Mouse (Mus musculus) lung, postnatal 10 days (tissue): Measurements from ENCODE around the gene Tnrc6c.

Experiments
- DNase-seq: peaks from one replicate; pipeline ENCODE4 v3.0.0; 2021

Gene Tnrc6c

DNA sequence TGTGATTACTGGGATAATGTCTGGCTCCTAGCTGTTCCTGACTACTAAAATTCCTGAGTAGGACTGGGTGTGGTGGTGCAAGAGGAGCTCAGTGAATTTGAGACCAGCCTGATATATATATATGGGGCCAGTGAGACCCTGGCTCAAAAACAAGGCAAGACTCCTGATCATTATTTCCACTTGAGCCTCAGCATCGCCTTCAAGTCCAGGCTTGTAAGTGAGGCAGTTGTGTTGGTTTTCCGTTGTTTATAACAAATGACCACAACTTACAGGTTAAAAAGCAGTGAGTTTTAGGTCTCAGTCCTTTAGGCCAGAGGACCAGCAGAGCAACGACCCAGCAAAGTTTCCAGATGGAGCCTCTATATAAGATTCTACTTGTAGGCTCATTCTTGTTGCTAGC lies 23.5 kb downstream of the Tnrc6c start:
- DNase-seq = no peak

DNA sequence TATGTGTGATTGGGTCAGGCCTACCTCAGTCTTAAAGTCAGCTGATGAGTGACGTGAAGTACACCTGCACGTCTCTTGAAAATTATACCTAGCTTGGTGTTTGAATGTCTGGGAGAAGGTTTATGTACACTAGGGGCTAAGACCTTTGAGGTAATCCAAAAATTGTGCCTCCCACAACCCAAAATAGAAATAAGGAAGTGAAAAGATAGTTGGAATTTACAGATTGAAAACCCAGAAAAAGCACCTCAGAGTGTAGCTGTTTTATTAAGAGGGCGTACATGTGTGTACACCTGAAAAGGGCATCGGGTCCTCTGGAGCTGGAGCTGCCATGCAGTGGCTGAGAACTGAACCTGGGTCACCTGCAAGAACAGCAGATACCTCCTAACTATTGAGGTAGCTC lies 24.1 kb downstream of the Tnrc6c start:
- DNase-seq = no peak

DNA sequence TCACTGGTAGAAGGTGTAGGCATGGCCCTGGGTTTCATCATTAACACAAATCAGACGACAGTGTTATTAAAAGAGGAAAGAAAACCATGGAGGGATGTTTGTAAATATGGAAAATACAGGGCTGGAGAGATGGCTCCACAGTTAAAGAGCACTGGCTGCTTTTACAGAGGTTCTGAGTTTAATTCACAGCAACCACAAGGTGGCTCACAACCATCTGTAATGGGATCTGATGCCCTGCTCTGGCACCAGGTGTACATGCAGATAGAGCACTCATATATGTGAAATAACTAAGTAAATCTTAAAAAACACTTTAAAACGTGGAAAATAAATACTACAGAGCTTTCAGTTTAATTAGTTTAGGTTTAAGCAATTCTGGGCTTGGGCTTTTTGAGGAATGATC lies 24.7 kb downstream of the Tnrc6c start:
- DNase-seq = no peak

DNA sequence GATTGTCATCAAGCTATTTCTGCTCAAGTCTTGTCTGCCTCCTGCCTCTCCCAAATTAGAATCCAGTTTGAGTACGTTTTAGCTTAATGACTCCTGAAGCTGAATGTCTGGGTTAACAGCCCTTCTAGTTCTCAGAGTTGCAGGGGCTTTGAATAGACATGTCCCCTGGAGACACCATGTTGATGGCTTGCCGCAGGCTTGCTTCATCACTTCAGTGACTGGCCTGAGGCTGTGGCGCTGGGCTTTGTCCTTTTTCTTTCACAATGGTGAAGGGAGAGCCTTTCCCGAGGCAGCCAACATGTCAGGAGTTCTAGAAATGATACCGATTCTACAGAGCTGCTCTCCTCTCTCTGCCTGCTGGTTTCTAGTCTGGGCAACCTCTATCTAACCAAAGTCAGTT lies 30.6 kb downstream of the Tnrc6c start:
- no peak for DNase-seq

DNA sequence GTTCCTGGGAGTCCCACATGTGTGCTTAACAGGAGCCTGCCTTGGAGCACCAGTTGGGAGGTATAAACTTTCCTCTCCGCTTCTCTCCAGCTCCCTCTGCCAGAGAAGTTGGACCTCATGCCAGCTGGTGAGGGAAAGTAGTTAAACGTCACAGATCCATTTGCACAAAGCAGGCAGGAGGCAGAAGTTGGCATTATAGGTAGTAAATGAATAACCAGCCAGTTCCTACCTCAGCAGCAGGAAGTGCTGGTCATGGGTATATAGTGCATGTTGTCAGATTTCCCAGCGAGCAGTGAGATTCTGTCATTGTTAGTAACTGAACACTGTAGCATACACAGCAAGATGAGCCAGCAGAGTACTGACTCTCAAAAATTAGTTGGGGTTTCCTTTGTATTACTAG lies 31.4 kb downstream of the Tnrc6c start:
- no peak for DNase-seq

DNA sequence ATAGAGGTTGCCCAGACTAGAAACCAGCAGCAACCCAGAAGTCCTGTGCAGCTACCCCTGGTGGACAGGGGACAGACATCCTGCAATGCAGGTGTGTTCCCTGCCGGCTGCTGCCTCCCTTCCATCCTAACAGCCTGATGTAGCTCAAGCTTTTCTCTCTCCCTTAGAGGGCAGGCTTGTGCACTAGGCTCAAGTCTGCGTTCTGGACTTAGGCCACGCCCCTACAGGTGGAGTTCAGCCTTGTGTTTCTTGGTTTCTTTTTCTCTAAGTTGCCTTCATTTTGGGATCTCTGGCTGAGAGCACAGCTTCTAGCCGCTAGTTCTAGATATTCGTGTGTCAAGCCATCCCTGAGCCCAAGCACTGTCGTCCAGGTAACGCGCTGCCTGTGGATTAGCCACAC lies 31.9 kb downstream of the Tnrc6c start:
- DNase-seq = peak; percentile 52

DNA sequence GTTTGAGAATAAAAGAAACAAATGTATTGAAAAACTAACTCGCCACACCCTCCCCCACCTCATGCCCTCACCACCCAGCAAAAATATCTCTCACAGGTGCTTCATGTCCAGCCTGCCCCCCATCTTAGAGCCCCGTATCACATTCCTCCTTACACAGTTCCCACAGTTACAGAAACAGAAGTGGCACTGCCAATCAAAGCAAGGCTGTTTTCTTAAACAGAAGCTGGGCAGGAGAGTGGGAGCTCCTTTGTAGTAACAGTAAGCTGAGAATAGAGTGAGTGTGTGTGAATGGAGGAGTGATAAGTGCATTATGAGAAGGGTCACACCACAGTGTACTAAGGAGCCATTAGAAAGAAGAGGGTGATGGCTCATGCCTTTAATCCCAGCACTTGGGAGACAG lies 34.5 kb downstream of the Tnrc6c start:
- no peak for DNase-seq

DNA sequence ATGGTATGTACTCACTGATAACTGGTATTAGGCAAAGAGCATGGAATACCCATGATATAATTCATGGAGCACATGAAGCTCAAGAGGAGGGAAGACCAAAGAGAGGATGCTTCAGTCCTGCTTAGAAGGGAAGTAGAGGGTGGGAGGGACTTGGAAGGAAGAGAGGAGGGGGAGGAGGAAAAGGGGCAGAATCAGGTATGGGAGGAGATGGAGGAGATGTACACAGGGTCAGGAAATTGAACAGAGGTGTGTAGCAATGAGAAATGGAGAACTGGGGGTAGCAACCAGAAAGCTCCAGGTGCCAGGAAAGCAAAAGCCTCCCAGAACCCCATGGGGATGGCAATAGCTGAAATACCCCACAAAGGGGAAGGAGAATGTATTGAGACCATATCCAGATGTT lies 37.2 kb downstream of the Tnrc6c start:
- DNase-seq = no peak

DNA sequence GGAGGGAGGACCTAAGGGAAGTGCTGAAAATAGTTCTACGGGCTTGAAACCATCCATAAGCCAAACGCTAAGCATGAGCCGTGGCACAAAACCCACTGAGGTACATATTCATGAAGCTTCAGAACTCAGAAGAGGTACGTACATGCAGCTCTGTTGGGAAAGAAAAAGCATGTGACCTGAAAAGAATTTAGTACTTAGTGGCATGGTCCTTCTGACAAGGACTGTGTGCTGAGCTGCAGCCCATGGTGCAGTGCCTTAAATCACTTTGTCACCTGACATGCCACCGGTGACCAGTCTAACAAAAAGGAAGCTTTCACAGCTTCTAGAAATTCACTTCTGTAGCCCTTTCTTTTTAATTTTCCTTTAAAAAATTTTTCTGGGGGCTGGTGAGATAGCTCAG lies 40.0 kb downstream of the Tnrc6c start:
- DNase-seq = no peak

DNA sequence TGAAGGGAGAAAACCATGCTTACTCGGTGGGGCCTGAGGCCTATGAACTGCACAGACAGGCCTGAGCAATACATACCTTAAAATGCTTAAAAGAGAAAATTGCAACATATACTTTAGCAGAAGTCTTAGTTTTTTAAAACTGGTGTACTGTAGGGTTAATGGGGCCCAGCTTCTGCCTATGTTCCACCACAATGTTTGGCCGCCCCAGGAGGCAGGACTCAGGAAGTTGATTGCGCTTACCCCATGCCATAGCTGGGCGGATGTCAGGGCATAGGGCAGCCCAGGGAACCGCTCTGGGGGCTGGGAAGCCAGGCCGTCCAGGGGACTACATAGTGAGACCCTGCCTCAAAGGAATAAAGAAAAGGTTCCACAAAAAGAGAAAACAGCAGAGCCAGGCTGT lies 42.5 kb downstream of the Tnrc6c start:
- DNase-seq = no peak

DNA sequence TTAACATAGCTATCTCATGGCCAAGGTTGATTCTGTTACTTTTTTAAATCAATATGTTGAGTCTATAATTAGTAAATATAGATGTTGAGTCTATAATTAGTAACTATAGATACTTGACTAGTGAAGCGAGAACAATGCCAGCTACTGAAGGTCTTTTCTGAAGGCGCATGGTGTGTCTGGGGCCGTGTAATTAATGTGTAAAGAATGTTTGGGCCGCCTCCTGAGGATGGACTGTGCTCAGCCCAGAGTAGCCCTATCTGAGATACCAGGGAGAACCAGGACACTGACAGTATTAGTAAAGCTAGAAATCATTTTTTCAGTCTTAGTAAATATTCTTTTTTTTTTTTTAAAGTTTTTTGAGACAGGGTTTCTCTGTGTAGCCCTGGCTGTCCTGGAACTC lies 46.8 kb downstream of the Tnrc6c start:
- no peak for DNase-seq

DNA sequence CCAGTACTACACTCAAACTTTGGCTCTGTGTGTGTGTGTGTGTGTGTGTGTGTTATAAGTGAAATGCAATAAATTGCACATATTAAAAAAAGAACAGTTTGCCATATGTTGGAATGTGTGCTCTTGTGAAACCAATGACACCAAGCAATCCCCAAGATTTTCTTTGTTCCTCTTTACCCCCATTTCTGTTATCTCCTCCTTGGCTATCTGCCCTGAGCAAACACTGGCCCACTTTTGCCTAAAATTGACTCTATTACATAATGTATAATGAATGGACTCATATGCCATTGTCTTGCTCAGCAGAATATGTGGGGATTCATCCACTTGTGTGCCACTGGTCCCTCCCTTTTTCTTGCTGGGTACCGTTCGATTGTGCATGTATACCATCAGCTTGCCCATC lies 52.2 kb downstream of the Tnrc6c start:
- no peak for DNase-seq

DNA sequence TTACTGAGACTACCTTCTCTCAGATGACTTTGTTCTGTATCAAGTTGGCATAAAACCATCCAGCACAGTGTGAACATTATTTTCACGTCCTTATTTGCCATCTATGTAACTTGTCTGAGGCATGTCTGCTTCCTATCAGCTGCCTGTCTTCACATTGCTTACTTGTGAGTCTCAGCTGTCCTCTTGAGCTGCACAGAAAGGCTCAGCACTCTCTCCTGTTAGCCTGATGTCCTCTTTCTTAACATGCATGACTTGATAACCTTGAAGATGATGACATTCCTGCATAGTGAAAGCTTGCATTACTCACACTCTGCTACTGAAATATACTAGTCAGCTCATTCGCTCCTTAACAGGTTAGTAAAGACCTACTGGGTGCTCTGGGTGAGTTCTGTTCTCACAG lies 53.1 kb downstream of the Tnrc6c start:
- DNase-seq = no peak

DNA sequence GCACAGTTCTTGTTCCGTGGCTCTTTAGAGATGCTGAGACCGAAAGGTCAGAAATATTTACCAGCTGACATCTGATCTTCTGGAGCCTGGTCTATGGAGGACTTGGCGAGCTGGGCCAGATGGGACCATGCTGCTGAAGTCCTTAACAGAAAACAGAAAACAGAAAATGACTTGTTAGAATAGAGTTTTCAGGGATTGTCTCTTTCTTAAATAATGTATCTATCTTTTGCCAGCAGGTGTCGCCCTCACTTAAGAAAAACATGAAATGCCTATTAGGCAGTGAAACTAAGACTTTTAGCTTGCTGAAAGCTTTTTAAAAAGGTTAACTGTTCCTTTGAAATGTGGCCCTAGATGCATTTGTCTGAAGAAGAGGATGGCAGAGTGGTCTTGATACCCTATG lies 55.2 kb downstream of the Tnrc6c start:
- DNase-seq = peak; percentile 77

DNA sequence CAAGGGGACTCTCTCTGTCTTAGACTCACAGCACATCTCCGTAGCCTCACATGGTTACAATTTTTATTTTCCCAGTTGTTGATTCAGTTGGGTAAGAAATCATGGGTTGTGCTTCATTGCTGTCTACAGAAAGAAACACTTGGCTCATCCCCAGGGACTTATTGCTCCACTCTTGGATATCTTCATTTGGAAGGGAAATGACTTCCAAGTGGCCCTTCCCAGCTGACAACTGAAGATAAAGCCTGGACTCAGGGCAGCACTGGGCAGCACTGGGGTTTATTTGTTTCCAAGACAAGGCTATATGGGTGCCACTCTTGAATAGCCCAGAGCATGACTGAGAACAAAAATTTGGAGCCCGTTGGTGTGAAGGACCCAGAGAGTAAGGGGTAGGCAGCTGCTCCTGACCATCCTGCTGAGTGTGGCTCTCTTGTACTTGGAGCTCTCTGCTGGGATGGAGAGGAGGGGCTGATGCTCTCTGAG lies 56.8 kb downstream of the Tnrc6c start:
- DNase-seq = peak; percentile 64

DNA sequence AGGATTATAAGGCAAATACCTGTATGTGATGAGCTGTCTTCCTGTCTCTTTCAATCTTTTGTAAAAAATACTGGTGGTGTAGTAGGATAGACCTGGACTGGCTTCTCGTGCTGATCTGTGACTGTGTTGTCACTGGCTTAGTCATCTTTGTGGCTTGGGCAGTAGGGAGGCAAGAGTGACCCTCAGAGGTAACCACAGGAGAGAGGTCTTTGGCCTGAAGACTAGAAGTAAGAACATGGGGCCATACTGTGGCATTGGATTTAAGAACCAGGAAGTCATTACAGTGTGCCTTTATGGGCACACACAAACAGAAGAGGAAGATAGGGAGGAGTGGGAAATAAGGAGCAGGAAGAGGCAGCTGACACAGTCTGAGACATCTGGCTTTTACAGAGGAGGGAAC lies 58.0 kb downstream of the Tnrc6c start:
- DNase-seq = no peak

DNA sequence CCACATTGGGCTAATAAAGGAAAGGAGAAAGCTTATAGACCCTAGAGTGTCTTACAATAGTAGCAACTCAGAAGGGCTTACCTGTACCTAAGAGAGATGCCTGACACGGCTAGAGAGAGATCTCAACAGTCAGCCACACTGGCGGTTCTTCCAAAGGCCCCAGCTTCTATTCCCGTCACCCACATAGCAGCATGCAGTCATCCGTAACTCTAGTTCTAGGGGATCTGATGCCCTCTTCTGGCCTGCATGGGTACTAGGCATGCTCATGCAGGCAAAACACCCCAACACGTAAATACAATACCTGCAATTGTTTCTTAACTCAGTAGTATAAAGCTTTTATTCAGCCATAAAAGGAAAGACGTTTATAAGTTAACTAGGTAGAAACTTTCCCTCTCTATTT lies 59.3 kb downstream of the Tnrc6c start:
- no peak for DNase-seq

DNA sequence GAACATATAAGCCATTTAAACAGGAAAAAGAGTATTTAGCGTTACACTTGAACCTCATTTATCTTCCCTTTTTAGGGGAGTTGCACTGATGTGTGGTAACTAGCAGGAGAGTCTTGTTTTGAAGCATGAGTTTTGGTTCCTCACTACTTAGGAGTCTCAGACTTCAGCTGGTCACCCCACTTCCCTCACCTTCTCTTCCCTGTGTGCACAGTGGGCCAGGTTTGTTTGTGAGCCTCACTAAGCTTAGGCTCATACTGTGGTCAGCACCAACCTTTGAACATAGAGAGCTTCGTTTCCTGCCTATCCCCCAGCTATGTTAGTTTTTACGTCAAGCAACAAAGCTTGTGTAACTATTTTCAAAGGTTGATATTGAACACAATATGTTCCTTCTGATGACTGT lies 64.7 kb downstream of the Tnrc6c start:
- no peak for DNase-seq

DNA sequence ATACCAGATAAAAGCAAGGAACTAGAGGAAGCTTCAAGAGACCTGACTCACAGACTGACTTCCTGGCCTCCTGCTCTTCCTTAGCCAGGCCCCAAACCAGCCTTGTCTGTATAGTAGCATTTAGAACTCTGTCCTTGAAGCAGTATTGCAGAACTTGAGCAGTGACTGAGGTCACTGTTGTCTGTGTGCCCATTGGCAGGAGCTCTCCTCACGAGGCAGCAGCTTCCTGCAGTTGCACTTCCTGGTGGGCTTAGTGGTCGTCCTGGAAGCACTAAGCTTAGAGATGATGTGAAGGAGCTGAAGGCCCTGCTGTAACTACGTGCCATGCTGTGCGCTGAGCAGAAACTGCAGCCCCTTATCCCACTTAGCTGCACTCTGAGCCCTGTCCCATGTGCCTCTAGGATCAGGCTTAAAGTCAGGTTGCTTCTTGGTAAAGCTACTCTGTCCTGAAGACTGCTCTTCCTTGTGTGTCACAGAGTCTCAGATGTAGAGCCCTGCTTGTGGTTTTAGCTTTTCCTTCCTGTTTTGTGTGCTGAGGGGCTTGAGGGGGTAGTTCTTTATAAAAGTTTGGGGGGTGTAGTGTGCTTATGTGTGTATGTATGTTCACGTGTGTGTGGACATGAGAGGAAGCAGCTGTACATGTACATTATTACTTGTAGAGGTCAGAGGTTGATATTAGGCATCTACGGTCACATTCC lies 70.7 kb downstream of the Tnrc6c start:
- DNase-seq = no peak

DNA sequence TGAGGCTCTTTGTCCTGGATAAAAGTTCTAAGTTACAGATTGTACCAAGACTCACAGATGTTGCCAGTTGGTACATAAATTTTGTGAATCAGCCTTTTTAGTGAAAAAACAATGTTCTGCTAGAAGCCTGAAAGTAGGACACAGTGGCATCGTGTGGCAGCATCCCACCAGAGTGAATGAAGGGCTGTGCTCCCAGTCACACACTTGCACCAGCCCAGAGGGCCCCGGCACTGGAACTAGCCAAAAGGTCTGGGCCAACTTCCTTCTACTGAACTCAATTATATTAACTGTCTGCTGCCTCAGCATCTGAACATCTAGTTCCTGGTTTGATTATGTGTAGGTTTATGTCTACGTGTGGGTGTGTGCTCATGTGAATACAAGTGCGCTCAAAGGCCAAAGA lies 72.9 kb downstream of the Tnrc6c start:
- DNase-seq = no peak

DNA sequence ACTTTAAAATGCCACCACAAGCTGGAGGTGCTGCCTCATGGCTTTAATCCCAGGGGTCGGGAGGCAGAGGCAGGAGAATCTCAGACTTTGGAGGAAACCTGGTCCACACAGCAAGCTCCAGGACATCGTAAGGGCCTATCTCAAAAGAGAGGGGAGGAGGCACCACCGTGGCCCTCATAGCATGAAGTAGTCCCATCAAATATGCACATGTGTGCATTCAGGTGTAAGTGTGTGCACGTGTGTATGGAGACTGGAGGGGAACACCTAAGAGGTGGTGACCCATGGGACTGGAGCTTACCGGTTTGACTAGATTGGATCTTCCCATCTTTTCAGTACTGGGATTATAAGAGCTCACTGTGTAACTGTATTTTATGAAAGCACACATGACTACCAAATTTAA lies 74.2 kb downstream of the Tnrc6c start:
- no peak for DNase-seq

DNA sequence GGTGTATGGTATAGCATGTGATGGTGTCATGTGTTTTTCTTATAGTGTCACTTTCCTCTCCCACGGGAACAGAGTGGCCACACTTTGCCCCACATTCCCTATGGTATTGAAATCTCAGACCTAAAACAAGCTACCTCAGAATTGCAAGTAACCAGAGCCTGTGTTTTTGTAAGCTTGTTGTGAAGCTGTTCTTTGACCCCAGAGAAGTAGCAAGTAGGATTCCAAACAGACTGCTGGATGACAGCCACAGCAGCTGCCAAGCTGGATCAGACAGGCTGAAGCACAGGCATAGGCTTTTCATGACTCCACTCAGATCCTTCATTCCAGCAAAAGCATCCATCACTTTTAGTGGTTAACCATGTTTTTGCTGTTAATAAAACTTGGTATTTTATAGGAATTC lies 74.8 kb downstream of the Tnrc6c start:
- peak; percentile 76 for DNase-seq

DNA sequence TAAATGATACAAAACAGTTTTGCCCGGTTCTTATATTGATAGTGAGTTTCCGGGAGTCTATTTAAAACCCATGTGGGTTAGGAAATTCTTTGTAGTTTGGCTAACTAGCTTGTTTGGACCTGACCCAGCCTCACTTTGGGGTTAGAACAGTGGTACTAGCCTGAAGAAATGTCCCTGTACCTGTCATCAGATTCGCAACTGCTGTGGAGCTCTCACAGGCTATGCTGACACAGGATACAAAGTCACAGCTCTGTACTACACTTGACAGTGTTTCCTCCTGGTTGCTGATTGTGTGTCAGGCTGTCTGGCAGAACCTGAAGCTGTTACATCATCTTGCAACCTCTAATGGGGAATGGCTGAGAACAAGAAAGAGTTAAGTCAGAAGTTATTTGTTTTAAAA lies 75.3 kb downstream of the Tnrc6c start:
- DNase-seq = peak; percentile 53

DNA sequence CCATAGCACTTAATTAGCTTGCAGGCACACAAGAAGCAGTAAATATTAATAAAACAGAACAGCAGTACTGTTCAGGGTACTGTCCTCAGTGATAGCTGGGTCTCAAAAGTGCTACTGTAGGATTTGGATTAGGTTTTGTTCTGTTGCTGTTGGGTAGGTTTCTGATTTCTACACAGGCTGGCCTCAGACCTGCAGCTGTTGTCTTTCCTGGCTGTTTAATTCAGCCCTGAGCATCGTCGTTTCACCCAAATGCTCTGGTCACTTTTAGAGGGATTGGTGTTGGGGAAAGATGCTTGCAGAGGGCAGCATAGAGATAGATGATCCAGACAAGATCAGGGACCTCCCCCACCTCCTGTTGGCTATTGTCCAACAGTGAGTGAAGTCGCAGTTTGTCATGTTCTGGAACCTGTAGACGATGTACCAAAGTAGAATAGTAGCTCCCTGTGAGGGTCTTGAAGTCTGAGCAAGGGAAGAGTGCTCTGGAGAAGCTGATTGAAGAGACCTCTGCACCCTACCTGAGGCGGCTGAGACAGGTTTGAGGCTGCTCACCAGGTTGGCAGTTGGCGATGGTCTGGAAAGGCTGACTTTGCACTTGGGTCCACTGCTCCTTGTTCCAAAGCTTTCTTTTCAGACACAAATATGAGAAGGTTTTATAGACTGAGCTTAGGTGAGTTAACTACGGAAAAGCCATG lies 75.9 kb downstream of the Tnrc6c start:
- DNase-seq = no peak

DNA sequence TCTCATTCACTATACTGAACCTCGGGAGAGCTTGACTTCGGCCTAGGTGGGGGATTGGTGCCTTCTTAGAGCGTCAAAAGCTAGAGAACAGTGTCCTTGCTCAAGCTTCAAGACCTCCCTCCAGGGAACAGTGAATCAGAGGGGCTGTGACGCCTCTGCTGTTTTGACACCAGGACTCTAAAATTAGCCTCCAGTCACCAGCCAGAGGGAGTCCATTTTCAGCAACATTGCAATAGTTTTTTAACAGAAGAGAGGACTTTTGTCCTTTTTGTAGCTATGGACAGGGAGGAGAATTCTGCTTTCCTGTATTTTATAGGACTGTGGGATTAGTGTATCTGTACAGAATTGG lies 76.4 kb downstream of the Tnrc6c start:
- peak; percentile 37 for DNase-seq
